Mouse (Mus musculus) adipocyte (in vitro differentiated cells): ENCODE results near the gene Cd247.

Experiments
- DNase-seq: peaks from one replicate; pipeline ENCODE4 v3.0.0-alpha.2; 2016; ENCODE audit warnings: low spot score

Cd247 gene

DNA sequence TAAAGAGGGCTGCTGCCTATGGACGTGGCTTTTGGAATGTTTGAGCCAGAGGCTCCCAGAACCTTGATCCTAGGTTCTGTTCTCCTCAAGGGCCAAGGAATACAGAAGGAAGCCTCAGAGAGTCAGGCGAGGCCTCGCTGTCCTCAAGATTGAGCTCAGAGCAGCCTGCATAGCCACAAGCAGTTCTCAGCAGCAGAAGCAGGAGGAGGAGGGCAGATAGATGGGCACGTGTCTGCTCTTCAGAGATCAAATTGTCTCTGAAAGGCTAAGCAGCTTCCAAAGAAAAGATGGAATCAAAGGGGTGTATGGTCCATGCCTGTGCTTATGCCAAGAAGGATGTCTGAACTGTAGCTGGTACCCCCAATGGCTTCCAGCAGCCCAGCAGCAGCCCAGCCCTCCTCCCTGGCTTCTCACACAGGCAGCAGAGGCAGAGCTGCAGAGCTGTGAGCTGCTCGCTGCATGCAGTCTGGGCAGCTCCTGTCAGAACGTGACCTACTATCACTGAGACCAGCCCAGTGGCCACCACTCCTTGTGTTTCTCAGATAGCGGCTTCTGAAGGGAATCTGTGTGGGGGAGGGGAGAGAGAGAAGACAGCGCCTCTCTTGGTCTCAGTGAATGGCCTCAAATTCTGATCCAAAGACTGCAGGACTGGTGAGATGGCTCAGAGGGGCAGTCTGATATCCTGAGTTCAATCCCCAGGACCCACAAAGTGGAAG, 29.8 kb downstream of the Cd247 start:
- DNase-seq: no peak

DNA sequence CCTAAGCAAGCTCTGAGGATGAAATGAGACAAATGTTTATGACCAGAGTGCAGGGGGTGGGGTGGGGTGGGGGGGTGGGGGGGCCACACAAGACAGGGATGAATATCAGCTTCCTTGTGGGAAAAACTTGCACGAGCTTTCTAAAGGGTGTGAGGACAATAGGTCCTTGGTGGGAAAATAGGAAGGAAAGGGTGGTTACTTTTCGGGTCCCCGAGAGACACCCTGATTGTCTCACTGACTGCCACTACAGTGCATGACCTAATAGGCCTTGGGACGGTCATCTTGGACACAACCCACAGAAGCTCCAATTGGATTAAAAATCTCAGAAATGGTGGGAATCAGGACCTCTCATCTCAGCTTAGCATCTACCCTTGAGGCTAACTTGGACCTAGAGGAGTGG, 30.7 kb downstream of the Cd247 start:
- no peak for DNase-seq

DNA sequence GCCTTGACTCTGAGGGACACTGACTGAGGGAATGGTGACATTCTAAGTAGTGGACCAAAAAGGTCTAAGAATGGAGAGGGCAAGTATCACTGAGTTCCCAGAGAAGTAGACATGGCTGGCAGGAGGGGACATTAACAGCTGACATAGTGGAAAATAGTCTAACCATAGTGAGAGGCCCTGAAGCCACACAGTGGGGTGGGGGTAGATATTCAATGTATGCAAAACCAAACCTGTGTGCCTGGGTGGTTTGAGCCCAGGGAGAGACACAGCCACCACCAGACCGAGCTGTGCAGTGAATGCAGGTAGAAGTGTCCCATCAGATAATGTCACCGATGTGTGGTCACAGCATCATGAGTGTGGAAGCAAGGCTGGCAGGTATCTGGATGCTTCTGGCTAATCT, 33.5 kb downstream of the Cd247 start:
- no peak for DNase-seq

DNA sequence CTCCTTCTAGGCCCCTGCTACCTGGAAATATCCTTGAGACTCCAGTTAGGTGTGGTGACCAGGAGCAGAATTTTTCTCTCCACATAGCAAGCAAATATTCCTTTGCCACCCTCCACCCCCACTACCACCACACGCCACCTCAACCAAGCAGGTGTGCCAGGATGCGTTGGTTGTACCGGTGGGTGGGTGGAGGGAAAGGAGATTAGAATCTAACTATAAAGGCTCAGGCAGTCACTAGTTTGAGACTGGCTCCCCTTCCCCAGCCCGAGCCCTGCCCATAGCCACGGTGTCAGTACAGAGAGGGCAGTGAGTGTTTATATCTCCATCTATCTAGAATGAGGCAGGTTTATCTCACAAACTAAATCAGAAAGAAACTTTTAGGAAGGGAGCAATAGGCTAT, 39.7 kb downstream of the Cd247 start:
- no peak for DNase-seq

DNA sequence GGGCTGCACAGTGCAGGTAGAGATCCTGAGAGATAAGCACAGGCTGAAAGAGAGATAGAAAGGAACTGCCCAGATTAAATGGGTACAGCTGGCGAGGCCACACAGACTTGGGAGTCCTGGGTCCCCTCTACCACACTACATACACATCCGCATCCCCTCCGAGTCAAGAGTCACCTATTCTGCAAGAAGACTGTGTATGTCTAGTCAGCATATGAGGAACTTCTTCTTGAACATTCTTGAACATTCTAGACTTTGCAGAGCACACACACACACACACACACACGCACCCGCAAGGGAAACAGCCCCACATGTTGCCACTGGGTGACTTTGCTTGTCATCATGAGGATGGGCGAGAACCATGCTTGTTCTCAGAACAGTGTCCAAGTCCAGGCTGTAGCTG, 40.1 kb downstream of the Cd247 start:
- no peak for DNase-seq

DNA sequence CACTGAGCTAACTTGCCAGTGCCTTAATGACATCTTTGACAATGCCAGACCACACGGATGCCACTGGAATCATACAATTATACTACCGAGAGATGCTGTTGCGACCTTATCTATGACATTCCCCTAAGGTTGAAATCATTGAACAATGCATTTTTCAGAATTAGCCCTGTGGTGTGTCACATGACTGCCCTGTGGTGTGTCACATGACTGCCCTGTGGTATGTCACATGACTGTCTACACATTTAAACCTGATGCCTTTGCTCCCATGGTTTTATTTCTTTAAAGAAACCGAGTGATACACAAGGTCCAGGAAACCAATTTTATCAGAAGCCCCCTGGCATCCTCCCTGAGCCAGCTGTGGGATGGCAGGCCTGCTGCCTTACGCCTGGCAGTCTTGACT, 41.4 kb downstream of the Cd247 start:
- DNase-seq: no peak

DNA sequence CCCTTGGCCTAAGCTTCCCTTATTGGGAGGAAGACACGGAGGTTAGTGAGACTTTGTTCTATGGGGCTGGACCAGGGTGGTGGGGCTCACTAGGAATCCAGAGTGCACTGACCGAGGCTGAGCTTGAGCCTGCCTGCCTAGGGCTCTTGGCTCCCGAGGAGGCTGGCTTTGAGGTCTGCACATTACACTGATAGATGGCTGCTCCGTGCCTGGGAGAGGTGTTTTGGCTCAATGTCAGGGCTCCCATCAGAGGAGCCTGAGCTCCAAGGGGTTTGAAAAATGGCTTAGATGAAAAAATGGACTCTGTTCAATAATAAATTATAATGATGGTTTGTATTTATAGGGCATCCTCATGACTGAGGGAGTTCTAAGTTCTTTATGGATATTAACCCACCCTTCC, 44.8 kb downstream of the Cd247 start:
- DNase-seq: no peak

DNA sequence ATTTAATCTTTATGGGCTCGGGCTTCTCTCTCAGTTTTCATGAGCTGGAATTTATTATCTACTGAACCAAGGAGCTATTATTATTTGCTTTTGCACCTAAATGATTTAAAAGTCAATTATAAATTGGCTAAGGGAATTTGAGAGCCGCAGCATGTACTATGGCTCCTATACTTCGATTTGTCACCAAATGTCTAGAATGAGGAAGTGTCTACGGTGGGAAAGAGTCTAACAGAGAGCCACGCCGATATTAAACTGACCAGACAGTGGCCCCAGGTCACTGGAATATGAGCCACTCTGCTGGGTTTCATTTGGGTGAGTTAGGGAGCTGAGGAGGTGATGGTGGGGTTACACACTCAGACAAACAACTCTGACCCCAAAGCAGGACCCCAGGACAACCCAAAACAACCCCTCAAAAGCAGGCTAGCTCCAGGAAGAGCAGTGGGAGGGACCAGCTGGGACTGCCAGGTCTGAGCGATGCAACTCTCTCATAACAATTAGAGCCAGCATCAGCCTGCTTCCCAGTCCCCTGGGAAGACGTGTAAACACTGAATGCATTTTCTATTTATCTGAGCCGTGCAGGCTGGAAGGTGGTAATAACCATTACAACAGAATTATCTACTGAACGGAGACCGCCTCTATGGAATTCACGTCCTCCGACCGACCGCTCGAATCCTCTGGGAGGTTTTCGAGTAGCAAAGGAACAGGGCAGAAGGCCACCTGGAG, 45.6 kb downstream of the Cd247 start:
- no peak for DNase-seq

DNA sequence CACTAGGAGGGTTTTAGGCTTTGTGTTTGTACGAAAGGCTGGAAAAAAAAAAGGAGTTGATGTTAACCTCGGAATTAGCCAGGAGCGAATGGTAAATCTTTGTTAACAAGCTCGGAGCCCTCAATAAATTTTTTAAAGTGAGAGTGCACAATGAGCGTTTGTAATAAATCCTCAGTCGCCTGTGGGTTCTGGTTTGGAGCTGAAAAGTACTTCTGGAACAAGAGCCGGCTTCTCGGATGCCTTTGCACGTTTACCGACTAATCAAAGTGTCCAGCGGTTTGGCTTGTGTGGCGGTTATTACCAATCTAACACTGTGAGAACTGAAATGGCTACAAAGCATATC, 46.1 kb downstream of the Cd247 start:
- no peak for DNase-seq

DNA sequence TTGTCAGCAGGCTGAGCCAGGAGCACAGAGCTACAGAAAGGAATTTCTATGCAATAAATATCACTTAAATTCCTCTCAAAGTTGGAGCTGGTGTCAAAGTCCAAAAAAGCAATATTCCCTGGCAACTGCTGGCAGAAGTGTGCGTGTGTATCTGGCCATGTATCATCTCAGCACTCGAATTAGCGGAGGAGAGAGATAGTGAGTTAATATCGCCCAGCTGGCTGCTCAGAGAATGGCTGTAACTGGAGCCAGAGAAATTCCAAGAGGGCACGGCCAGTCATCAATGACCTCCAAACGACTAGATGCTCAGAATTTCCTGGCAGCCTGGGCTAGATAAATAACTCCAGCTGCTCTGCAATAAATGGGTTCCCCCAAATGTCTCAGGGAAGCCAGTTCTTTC, 48.0 kb downstream of the Cd247 start:
- peak; percentile 19 for DNase-seq

DNA sequence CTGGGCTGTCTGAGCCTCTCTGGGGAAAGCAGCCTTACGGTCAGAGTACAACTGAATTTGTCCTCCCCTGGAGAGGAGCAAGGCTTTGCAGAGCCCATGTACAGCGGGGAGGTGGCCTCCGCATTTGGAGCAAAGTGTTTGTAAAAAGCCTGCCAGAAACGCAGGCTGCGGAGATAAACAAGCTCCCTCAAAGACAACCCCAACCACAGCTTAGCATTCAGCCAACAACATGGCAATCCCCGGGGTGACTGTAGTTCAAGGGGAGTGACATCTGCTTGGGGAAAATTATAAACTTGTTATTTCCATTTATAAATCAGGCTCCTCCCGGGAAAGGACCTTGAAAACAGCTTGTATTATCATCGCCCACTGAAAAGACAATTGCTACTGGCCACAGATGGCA, 49.1 kb downstream of the Cd247 start:
- peak; percentile 29 for DNase-seq

DNA sequence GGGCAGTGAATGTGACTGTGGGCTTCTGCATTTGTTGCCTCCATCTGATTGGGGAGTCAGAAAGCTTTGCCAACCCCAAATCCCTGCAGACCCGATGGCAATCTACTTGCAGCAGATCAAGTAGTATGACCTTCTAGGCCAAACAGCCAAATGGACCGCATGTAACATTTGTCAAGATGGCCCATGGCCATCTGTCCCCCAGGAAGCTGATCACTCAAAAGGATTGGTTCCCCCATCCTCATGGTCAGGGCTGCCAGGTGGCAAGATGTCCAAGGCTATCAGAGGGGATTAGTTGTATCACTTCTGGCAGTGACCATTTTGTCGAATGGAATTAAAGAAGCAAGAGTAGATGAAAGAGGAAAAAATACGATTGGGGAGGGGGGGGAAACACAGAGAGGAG, 50.7 kb downstream of the Cd247 start:
- DNase-seq: no peak

DNA sequence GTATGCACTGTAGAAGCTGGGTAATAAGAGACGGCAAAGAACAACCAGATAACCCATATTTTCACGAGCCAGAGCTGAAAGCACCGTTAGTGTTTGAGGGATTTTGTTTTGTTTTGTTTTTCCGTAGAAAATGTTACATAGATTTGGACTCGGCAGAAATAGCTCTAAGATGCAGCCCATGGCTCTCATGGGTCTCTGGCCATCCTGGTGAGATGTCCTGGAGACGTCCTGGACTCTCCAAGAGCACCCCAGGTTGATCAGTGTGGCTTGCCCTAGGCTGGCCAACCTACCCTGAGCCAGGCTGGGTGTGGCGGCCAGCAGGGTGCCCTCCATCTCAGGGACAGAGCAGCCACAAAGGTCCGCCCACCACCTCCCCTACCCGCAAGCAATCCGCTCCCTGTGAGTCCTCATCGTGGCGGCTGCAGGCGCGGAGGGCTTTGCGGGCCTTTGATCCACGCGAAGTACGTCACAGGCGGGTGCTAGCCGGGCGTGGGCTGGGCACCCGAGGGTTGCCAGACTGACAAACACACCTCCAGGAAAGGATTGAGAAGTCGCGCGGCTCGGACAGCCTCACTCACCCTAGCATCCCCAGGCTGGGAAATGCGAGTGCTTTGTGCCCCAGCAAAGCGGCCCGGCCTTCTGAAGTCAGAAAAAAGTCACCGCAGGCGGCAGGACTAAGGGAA, 52.2 kb downstream of the Cd247 start:
- DNase-seq: no peak

DNA sequence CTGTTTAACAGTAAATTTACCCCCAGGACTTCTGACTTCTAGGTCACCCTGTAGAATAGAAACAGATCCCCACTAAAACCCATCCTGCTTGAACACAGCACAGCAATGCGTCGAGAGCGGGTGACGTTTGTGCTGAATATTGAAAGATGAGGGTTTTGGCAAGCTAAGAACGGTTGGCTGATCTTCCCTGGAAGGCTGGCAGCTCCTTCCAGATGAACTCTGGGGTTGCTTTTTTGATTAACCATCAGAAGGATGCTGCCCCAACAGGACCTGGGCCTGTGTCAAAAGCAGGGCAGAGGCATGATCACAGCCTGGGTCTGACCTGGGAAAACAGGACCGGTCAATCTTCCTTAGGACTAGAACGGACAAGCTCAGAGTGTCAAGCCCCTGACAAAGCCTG, 53.7 kb downstream of the Cd247 start:
- no peak for DNase-seq

DNA sequence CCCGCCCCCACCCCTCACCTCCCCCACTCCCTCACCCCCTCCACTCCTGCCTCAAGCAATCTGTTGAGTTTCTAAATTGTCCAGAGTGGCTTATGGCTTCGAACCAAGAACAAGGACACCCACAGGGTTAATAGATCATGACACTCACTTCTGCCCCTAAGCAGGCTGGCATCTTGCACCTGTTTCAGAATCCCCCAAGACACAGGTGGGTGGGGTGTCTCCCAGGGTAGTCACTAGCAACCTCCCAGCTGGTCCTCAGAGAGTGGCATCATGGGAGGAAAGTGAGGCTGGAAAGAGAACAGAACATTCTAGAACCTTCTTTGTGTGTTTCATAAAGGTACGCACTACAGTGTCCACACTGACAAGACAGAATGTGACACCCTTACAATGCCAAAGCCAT, 55.1 kb downstream of the Cd247 start:
- no peak for DNase-seq

DNA sequence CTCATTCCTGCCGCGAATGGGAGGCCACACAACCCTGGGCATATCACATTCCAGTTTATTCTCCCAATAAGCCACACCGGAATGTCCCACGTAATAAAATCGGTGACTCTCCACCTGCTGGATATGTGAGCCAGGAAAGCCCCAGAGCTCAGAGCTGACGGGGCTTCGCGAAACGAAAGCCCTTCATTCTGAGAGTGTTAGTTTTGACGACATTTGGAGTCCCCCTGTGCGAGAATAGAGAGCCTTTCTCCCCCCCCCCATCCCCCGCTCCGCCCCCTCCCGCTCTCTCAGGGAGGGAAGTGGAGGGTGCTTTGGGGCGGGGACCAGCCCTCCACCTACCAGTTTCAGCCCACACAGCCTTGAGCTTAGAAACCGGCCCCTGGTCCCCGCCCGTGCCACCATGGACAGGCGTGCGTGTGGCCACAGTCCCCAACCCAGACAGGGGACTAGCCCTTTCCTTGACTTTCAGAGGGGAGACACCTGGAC, 56.0 kb downstream of the Cd247 start:
- DNase-seq: no peak

DNA sequence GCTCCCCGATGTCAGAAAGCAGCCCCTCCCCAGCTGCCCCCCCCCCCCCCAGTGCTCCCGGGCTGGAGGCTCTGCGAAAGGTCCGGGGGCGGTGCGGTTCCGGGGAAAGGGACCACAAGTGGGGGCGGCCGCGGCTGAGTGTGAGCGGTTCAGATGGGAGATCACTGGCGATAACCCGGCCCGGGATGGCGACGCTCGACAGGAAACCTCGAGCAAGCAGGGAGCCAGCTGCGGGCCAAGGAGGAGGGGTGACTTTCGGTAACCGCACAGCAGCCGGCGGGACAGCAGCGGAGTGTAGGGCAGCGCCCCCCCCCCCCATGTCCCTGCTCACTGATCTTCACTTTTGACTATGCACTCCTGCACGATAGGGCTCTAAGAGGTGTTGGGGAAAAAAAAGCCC, 56.5 kb downstream of the Cd247 start:
- no peak for DNase-seq

DNA sequence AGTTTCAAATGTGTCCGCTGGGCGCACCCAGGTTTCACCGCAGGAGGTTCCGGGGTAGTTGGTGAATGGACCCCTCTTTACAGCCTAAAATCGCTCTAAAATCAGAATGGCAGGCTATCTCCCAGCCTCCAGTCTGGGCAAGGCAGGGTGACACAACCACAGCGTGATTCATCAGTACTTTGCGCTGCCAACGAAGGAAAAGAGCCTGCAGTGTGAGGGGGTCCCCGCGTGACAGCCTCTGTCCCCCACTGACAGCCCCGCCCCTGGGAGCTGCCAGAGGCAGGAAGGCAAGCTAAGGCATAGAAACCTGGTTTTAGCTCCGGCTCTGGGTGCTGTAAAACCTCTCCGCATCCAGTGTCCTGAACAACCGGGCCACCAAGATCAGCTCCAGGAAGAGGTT, 56.9 kb downstream of the Cd247 start:
- DNase-seq: no peak

DNA sequence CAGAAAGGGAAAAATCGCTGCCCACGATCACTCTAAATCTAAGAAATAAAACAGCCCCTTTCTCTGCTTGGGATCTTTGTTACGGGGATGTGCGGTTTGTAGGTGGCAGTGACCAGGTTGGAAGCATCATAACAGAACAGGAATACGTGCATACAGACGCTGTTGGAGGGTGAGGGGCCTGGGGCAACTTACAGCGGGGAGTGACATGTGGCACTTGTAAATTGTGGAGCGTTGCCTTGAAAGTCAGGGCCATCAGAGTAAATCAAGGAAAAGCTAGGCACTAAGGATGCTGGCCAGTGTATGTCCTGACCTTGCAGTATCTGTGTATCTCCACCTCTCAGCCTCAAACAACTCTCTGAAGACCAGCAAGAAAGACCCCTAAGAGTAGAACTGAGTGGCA, 59.9 kb downstream of the Cd247 start:
- DNase-seq: no peak

DNA sequence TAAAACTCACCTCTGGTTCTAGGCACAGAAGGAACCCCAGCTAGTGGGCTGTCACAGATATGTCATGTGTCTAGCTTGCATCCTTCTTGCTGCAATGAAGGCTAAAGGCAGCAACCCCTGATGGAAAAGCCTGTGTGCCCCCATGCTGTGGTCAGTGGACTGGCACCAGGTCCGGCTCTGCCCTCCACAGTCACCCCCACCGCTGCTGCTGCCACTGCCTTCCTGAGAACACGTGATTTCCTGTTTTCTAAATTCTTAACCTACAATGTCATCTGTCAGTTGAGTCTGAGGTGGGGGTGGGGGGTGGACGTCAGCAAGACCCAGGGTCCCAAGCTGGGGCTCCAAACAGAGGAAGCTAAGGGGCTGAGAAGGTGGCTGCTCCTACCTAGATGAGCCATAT, 60.4 kb downstream of the Cd247 start:
- DNase-seq: no peak

DNA sequence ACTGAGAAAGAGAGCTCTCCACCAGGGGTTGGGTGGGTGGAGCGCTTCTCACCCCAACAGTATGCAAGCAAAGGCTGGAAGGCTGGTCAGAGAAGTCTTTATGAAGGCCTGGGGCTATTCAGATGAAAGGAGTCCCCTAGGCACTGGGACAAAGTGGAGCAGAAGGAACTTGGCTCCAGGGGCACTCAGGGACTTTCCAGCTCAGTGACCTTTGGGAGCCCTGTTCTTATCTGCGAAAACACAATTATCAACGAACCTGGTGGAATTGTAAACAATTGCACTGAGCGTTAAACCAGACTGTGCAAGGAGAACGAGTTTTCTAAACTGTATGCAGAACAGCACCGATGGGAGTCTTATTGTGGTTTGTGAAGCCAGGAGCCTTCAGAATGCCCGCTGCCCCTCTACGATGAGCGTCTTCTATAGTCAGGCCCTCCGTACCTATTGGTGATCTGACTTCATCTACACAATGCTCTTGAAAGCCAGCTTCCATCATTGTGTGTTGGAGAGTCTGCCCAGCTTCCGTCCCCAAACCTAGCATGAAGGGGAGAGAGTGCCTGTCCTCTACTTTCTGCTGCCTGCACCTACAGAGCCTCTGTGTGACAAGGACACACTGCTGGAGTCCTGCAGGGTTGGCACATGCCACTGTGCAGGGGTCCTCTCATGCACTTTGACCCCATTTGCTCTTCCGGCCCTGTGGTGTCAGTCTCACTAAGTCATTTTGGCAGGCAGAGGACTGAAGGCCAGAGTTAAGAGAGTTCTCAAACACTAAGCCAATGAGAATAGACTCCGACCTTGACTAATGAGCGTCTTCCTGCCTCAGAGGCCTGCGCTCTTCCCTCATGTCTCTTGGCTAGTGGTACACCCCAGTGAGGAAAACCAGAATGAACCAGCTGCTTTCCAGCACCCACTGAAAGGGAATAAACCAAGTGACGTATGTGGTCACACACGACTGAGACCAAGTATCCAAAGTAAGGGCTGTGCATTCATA, 61.3 kb downstream of the Cd247 start:
- no peak for DNase-seq

DNA sequence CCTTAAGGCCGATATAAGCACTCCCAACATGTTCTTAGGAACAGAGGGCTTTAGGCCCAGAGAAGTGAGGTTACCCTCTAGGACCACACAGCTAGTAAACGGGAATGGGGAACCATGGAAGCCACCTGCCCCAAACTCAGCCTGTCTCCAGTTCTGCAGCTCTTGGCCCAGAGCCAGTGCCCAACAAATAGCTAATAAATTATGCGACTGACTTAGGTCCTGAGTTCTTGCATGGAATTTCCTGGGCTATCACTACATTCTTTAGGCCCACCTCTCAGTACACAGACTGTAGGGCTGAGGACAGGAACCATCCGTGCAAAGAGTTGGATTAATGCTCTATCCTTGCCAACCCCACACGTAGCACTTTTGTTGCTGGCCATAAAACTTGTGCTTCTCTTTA, 63.6 kb downstream of the Cd247 start:
- no peak for DNase-seq
